Mouse (Mus musculus): ENCODE data around the gene Taf9b. TPM values are rescaled to one million over a fixed set of nuclear protein-coding genes. Genes with fewer than 3 reads are reported as not detected.

The Taf9b gene
- total RNA-seq, 2 experiments from 2014 or later, result 25.5 to 27.2 TPM

Other genes starting within 250 kb of the Taf9b start
- gene Magt1, start 209.3 kb downstream of the Taf9b start, total RNA-seq (2021), result 10 to 100 TPM; 13.9 to 15.8 TPM
- gene Cox7b, start 205.5 kb downstream of the Taf9b start, total RNA-seq (2021), result 100 to 1,000 TPM; 283 to 286 TPM
- gene Atp7a, start 193.9 kb downstream of the Taf9b start, total RNA-seq (2021), result 1 to 10 TPM; 6.8 to 7.8 TPM
- 1 to 10 TPM; 1.4 to 1.6 TPM for gene Tlr13, start 78.0 kb downstream of the Taf9b start, total RNA-seq (2021)
- gene Pgk1, start 34.1 kb downstream of the Taf9b start, total RNA-seq (2021), result 100 to 1,000 TPM; 432 to 469 TPM
- gene Fnd3c2, start 34.2 kb upstream of the Taf9b start, total RNA-seq (2021), result not detected

All from layer of hippocampus, adult 18-20 months (tissue).